Mouse (Mus musculus): ENCODE results near the gene Il1r1. TPM values are rescaled to one million over a fixed set of nuclear protein-coding genes. Genes with fewer than 3 reads are reported as not detected.

Il1r1 gene
- polyA plus RNA-seq, 1 experiment from 2014 or later = 8.7 TPM

- H3K4me1 ChIP-seq (replicated peaks) = peaks cover 17% of the 10 kb centered on the region
- H3K27me3 ChIP-seq (replicated peaks) = no peaks in the 10 kb centered on the region
- no peak overlapping the region for H3K4me3 ChIP-seq
- H3K9me3 ChIP-seq (replicated peaks) = no peaks in the 10 kb centered on the region
- WGBS = 64% methylated on average over 11 of the region's 11 CpGs
- H3K4me2 ChIP-seq = no peak overlapping the region
- no peak overlapping the region for H3K27ac ChIP-seq (ENCODE audit: poor library complexity, severe bottlenecking)
- H3K36me3 ChIP-seq = no peaks in the 10 kb centered on the region
- no peak for ATAC-seq (ENCODE audit: insufficient number of reproducible peaks, low FRiP score)
- no peak overlapping the region for H3K9ac ChIP-seq
These were observed 137.9 kb downstream of the Il1r1 start for GRCm38 (mm10) chr1:40362784-40363183.

Other genes with a start within 250 kb of the Il1r1 start
- gene Il1r2, start 151.0 kb upstream of the Il1r1 start, polyA plus RNA-seq (2016; fragmentation: Nextera tagmentation; extraction: Ambion mirVana) = 0.51 TPM in 1 of 2 replicates, not detected in the other
- gene Il1rl2, start 99.5 kb downstream of the Il1r1 start, polyA plus RNA-seq (2016; fragmentation: Nextera tagmentation; extraction: Ambion mirVana) = 3.6 and 3.7 TPM in 2 replicates
- 0.17 and 0.19 TPM in 2 replicates for gene Il1rl1, start 204.5 kb downstream of the Il1r1 start, polyA plus RNA-seq (2016; fragmentation: Nextera tagmentation; extraction: Ambion mirVana)
- not detected in 2 replicates for gene Il18r1, start 240.5 kb downstream of the Il1r1 start, polyA plus RNA-seq (2016; fragmentation: Nextera tagmentation; extraction: Ambion mirVana)

Measured in heart, embryonic 12.5 days (tissue).